Mouse (Mus musculus) gastrocnemius, postnatal 25 days (tissue): Measurements from ENCODE around the gene Sun1. TPM values are rescaled to one million over a fixed set of nuclear protein-coding genes. Genes with fewer than 3 reads are reported as not detected.

Source experiments
- DNase-seq: peaks from one replicate; pipeline ENCODE4 v3.0.0; 2022
- total RNA-seq, 2 experiments: library from RNA; stranded (reverse); gene quantifications; 1 replicate in 1 of 2; 2 replicates in 1 of 2; pipeline ENCODE4 v1.2.3; 2021

Sun1 gene
- total RNA-seq, 2 experiments from 2014 or later: 33.2 to 35.6 TPM

- no peak for DNase-seq
These were observed 51.3 kb downstream of the Sun1 start for GRCm38 (mm10) chr5:139251736-139252080.

DNA sequence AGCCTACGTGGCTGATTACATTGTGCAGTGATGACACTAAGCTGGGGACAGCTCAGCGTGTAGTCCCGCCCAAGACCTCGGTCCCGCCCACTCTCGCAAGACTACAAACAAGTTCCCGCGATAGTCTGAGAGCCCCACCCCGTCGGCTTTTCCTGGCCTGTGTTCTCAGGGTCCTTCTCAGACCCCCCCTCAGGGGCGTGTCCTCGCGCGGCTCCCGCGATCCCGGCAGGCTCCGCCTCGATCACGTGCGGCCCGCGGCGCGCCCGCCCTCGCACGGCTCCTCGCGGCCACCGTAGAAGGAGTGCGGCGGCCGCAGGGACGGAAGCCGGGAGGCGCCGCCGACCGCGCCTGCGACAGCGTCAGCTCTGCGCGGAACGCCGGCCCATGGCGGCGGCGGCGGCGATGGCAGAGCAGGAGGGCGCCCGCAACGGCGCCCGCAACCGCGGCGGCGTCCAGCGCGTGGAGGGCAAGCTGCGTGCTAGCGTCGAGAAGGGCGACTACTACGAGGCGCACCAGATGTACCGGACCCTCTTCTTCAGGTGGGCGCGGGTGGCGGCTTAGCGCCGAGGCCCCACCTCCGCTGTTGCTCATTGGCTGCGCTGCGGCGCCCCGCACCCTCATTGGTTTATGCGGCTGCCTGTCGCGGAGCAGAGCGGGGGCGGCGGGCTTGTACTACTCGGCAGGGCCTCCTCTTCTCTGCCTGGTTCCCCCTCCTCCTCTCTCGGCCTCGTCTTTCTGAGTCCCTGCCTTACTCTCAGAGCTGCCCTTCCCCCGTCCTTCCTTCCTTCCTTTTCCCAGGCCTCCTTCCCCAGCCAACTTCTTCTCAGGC is 51.9 kb downstream of the Sun1 start, which contains the start of gene Get4:
Gene Get4, plus strand, starts transcription at position 244 of the 829 bp plus-strand sequence.
- DNase-seq: peak; percentile 99

DNA sequence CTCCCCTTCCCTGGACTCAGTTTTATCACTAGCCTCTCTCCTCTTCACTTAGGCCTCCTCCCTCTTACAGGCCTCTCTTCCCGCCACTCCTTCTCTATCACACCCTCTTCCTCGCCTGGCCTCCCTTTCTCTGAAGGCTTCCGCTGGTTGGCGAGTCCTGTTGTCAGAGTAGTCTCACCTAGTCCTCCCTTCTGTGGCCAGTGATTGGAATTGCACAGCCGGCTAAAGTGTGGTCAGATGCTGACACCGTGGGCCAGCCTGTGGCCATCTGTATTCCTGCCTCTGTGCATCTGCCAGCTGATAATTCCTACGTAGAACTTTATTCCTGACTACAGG is 52.4 kb downstream of the Sun1 start:
- DNase-seq: no peak

GRCm38 (mm10) chr5:139253301-139253741 is 52.9 kb downstream of the Sun1 start:
- no peak for DNase-seq

GRCm38 (mm10) chr5:139254938-139255337 is 54.5 kb downstream of the Sun1 start:
- DNase-seq: no peak

GRCm38 (mm10) chr5:139255777-139256176 is 55.3 kb downstream of the Sun1 start:
- no peak for DNase-seq

GRCm38 (mm10) chr5:139256211-139256765 is 55.9 kb downstream of the Sun1 start:
- no peak for DNase-seq

GRCm38 (mm10) chr5:139257265-139257664 is 56.8 kb downstream of the Sun1 start:
- DNase-seq: no peak

GRCm38 (mm10) chr5:139257818-139258217 is 57.4 kb downstream of the Sun1 start:
- DNase-seq: no peak

DNA sequence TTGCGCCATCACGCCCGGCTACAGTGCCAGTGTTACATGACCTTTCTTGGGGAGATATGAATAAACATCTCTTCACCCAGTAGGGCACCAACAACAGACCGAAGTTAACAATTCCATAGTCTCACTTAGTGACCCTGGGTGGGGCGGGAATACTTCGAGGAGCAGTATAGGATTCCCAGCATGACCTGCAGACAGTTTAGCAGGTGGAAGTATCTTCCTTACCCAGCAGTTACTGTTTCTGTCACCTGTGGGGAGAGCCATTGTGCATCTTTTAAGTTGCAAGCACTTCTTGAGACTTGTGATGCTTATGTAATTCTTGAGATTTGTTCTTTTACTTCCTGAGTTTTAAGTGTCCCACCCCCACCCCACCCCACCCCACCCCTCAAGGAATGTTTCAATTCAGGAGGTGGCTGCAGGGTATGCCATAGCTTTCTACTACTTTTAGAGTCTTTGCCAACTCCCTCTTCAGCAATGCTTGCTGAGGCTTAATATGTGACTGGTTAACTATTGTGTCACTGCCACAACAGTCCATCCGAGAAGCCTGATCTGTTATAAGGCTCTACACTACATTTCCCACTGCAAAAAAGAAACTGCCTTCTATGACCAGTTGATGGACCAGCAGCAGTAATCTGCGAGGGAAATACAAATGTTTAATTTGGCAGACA is 58.1 kb downstream of the Sun1 start:
- DNase-seq: no peak

DNA sequence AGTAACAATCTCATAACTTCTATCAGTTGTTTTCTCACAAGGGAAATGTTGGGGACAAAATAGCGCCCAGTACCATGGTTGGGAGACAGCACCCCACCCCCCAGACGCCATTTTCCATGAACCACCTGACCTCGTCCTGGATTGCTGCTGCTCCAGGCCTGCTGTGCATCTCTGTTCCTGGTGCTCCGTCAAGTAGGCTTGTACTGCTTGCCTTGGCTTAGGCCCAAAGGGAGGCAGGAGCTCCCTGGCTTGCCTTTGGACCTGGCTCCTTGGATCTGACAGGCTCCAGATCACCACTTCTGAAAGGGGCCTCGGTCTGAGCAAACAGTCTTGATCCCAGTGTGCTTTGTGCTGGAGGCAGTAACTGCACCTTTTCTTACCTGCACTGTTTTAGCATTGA is 59.4 kb downstream of the Sun1 start:
- no peak for DNase-seq

- no peak for DNase-seq
These were observed 61.0 kb downstream of the Sun1 start for GRCm38 (mm10) chr5:139261403-139261802.

DNA sequence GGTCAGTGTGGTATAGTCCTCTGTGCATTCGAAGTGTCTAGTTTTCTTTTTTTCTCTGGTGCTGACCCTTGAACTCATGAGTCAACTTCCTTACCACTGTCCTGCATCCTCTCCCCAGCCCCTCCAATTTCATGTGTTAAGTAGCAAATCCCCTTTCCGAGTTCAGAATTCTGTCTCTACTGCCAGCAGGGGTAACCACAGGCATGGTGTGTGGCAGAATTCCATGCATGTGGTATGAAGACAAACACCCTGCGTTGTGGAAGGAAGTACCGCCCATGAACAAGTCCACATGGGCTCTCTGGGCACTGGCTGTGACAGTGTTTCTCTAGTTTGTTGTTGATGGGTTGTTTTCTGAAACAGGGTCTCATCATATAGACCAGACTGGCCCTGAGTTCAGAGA is 67.2 kb downstream of the Sun1 start:
- no peak for DNase-seq

DNA sequence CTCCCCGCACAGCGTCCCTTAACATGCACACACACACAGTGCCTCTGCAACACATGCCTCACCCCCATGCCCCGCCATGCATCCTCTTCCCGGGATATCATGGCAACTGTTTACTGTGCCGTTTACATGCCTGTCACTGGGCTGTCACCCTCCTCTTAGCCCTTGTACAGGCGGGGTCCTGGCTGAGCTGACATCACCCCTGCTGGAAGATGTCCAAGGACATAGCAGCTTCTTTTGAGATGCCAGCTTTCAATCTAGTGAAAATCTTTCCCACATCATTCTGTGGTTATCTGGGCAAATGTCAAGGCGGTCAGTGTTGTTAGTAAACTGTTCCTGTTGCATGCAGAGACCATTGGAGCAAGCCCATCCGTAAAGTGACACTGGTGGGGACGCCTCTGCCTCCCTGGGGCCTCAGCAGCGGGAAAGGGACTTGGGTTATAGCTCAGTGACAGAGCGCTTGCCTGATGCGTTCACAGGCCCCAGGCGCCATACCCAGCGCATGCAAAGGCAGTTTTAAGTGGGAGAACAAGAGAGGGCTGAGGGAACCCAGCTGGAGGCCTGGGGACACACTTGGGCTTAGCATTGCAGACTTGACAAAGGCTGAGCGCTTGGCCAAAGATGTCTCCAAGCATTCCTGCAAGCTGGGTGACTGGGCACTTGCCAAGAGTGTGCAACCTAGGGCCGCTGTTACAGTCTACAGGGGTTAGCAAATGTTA is 70.5 kb downstream of the Sun1 start:
- no peak for DNase-seq

DNA sequence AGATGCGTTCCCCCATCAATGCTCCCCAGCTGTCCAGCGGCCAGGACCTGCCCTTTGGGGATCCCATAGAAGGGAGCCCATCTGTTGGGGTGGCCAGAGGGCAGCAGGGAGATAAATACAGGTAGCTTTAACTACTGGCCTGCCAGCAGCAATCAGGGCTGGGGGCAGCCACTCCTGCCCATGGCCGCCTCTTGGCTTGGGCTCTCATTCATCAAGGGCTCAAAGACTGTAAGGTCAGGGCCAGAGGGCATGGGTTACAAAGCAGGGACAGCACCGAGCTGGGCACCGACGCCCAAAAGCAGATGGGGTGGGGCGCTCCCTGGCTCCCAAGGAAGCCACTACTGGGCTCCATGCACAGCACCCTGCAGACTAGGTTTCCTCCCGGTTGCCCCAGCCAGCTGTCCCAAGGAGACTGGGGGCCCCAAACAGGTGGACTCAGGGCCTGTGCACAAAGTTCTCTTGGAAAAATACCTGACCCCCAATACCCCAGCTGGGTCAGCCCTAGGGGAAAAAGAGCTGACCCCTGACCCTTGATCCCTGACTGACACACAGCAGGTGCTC is 71.6 kb downstream of the Sun1 start:
- DNase-seq: no peak

DNA sequence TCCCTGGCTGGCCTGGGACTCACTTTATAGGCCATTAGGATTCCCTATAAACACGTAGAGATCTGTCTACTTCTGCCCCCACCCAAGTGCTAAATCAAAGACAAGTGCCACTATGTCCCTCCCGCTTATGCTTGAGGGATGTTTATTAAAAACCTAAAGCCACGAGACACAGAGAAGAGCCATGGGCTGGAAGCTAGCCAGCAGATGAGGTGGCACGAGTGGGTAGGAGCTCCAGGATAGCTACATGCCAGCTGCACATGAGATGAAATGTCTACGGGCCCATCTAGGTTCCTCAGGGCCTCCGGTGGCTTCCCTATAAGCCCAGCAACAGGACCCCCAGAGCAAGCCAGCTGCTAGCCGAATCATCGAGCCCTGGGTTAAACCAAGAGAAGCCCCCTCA is 76.8 kb downstream of the Sun1 start:
- no peak for DNase-seq

DNA sequence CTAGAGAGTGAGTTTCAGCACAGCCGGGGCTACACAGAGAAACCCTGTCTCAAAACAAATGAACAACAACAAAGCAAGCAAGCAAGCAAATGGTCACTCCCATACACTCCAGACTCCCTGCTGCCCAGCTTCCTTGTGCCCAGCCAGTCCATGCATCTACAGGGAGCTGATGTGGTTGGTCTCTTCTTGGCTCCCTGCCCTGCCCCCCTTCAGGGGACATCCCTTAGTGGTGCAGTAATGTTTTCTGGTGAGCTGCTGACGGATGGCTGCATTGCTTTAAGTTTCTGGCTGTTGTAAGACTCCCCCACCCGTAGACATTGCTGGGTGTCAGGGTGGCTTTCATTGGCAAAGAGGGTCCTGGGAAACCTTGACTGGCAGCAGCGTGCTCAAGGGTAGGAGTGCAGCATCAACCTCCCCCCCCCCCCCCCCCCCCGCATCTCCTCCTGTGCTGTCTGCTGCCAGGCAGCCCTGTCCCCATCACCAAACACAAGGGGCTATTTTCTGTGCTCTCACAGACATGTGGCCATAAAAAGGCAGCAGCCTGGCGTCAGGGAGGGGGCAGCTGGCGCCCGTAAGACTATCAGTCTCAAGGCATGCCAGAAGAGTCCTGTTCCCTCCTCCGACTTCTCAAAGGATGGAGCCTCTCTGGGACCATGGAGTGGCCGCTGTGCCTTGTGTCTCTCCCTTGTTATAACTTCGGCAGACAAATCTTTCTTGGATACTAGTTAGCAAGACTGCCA is 81.1 kb downstream of the Sun1 start:
- no peak for DNase-seq

DNA sequence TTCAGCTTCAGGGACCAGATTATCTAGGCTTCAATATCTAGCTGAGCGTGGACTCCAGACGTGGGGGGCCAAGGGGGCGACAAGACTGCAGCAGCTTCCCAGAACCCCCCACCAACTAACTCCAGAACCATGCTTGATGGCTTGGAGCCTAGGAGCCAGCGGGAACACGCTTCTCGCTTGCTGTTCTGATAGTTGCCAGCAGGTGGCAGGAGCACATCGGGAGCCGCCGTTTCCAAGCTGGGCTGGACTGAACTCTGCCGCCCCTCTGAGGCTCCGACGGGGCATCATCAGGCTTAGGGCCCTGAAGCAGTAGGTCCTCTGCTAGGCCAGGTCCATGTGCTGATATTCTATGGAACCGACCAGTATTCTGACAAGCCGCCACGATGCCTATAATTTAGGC is 81.8 kb downstream of the Sun1 start:
- peak; percentile 61 for DNase-seq

DNA sequence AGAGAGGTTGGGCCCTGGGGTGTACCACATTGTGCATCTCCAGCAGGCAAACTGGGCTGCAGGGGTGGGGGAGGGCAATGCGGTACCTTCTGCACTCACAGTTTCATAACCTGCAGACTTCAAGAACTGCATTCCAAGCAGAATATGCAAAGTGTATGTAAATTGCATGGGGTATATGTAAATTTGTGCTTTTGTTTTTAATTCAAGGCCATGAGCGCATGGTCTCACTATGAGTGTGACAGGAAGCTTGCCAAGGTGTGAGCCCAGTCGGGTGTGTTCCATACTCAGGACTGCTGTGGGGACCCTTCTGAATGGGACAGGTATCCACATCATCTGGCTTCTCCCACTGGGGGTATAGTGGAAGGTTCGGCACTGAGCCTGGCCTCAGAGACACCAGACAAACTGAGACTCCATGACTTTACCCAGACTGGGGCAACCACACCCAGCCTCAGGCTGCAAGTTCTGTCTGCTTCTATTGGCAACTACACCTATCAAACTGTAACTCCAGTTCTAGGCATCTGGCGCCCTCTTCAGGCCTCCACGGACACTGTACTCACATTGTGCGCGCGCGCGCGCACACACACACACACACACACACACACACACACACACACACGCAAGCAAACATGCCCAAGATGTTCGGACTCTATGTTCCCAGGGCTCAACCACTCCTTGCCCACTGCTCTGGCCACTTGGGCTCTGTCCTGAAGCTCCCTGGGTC is 83.2 kb downstream of the Sun1 start:
- DNase-seq: no peak

DNA sequence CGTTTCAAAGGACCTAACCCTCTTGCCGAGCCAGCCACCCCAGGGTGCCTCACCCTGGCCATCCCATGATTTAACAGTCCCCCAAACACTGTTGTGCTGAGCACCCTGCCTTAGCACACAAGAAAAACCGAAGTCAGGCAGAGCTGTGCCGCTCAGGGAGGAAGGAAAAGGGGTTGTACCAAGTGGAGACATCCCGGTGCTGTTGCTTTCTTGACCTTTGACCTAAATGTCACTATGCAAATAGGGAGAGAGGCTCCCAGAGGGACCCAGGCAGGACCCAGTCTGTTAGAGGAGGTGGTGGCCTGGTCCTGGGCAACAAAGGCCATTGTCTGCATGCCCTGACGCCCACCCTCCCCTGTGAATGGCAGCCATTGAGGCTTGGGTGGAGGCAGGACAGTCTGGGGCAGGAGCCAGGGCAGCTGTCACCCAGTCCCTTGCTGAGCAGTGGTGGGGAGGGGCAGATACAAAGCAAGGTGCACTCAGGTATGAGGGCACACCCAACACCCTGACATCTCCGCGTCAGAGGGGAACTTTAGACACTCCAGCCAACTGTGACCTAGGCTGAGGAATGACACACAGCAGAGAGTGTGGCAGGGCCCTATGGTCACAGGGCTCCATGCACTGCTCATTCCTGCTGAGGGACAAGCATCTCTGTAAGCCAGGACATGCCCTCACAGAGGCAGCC is 85.1 kb downstream of the Sun1 start:
- no peak for DNase-seq
